Mouse (Mus musculus) mesoderm, embryonic 11.5 days (tissue): Measurements from ENCODE around the gene Mmaa.

Experiments
- DNase-seq: peaks from one replicate; pipeline ENCODE4 v3.0.0-alpha.2; 2012; ENCODE audit warnings: low read depth, low spot score

Gene Mmaa

GRCm38 (mm10) chr8:79294610-79295275 is at the start of gene Mmaa:
Gene Mmaa, minus strand, starts transcription at chr8:79294937.
- peak; percentile 98 for DNase-seq

- no peak for DNase-seq
Observed at GRCm38 (mm10) chr8:79341236-79341635, 46.5 kb upstream of the Mmaa start.

- no peak for DNase-seq
Observed at GRCm38 (mm10) chr8:79339555-79339954, 44.8 kb upstream of the Mmaa start.

- no peak for DNase-seq
Observed at GRCm38 (mm10) chr8:79338619-79339018, 43.9 kb upstream of the Mmaa start.

- no peak for DNase-seq
Observed at GRCm38 (mm10) chr8:79332109-79332900, 37.6 kb upstream of the Mmaa start.

GRCm38 (mm10) chr8:79331571-79331970 is 36.8 kb upstream of the Mmaa start:
- DNase-seq, result no peak

- no peak for DNase-seq
Observed at GRCm38 (mm10) chr8:79331017-79331416, 36.3 kb upstream of the Mmaa start.

GRCm38 (mm10) chr8:79329735-79330134 is 35.0 kb upstream of the Mmaa start:
- no peak for DNase-seq

GRCm38 (mm10) chr8:79329182-79329581 is 34.4 kb upstream of the Mmaa start:
- DNase-seq, result no peak

- no peak for DNase-seq
Observed at GRCm38 (mm10) chr8:79325510-79325909, 30.8 kb upstream of the Mmaa start.

- no peak for DNase-seq
Observed at GRCm38 (mm10) chr8:79324928-79325327, 30.2 kb upstream of the Mmaa start.

GRCm38 (mm10) chr8:79324036-79324435 is 29.3 kb upstream of the Mmaa start:
- no peak for DNase-seq

- no peak for DNase-seq
Observed at GRCm38 (mm10) chr8:79323121-79323520, 28.4 kb upstream of the Mmaa start.

- no peak for DNase-seq
Observed at GRCm38 (mm10) chr8:79310801-79311200, 16.1 kb upstream of the Mmaa start.

GRCm38 (mm10) chr8:79305941-79306340 is 11.2 kb upstream of the Mmaa start:
- DNase-seq, result no peak

GRCm38 (mm10) chr8:79301548-79301947 is 6.8 kb upstream of the Mmaa start:
- DNase-seq, result no peak

GRCm38 (mm10) chr8:79299704-79300103 is 5.0 kb upstream of the Mmaa start:
- DNase-seq, result no peak

- DNase-seq, result peak; percentile 73
Observed at GRCm38 (mm10) chr8:79297763-79298162, 3.0 kb upstream of the Mmaa start.

GRCm38 (mm10) chr8:79295276-79296105 is 754 bp upstream of the Mmaa start:
- DNase-seq, result no peak

GRCm38 (mm10) chr8:79293841-79294240 is 896 bp downstream of the Mmaa start:
- DNase-seq, result no peak

- no peak for DNase-seq
Observed at GRCm38 (mm10) chr8:79292712-79293264, 1.9 kb downstream of the Mmaa start.

GRCm38 (mm10) chr8:79289592-79289991 is 5.1 kb downstream of the Mmaa start:
- DNase-seq, result no peak
